ENCODE assay signal across 21 mouse cellular contexts in genomic region chr11:63953887-63954286, GRCm38 (mm10).
"Had no signal": no experiment of that assay in that cellular context is flagged by ENCODE, and none has a peak within 500 bp of the region (broad histone marks: within the 10 kb centered on the region; RNA-seq: fewer than 3 reads in every experiment).

No protein-coding gene starts in this region.

- H3K4me3 ChIP-seq: liver, embryonic 13.5 days; liver, embryonic 15.5 days; lung, embryonic 15.5 days; megakaryocyte, embryonic 14.5 days; midbrain, embryonic 12.5 days; neural tube, embryonic 12.5 days had no signal

- H3K9me3 ChIP-seq: liver, embryonic 13.5 days; liver, embryonic 15.5 days; lung, embryonic 15.5 days; midbrain, embryonic 12.5 days; neural tube, embryonic 12.5 days had no signal

- H3K9ac ChIP-seq: liver, embryonic 13.5 days; liver, embryonic 15.5 days; liver, postnatal 0 days; lung, embryonic 15.5 days; midbrain, embryonic 12.5 days; neural tube, embryonic 12.5 days had no signal

- H3K36me3 ChIP-seq: liver, embryonic 13.5 days; liver, embryonic 15.5 days; lung, embryonic 15.5 days; midbrain, embryonic 12.5 days; neural tube, embryonic 12.5 days had no signal

- DNase-seq: liver, embryonic 13.5 days; liver, postnatal 0 days; lung, adult 2 months; lung, postnatal 14 days; lung, postnatal 36 days; midbrain, embryonic 14.5 days; right cerebral cortex, adult 18-20 months; right cerebral cortex, postnatal 25 days; right cerebral cortex, postnatal 4 days; spleen, adult 18-20 months; thymus, adult 18-20 months; thymus, postnatal 14 days; thymus, postnatal 36 days had no signal

- H3K4me2 ChIP-seq: liver, embryonic 13.5 days; liver, embryonic 15.5 days; lung, embryonic 15.5 days; midbrain, embryonic 12.5 days; neural tube, embryonic 12.5 days had no signal

- ATAC-seq: liver, postnatal 0 days; lung, postnatal 0 days; midbrain, embryonic 16.5 days had no signal

- H3K27ac ChIP-seq: liver, embryonic 13.5 days; liver, embryonic 15.5 days; lung, embryonic 15.5 days; macrophage; midbrain, embryonic 12.5 days; neural tube, embryonic 12.5 days had no signal
